Mouse (Mus musculus) kidney, postnatal 0 days (tissue): ENCODE data around the gene Kidins220. TPM values are rescaled to one million over a fixed set of nuclear protein-coding genes. Genes with fewer than 3 reads are reported as not detected.

Experiments used
- ATAC-seq: fragments of 200-750 bp; cut with Nextera tagmentation; replicated peaks from 2 replicates; pipeline ENCODE4 v1.8.0; 2017; ENCODE audit warnings: low read depth, moderate number of reproducible peaks, moderate TSS enrichment, moderate library complexity; ENCODE audit not compliant: low FRiP score
- DNase-seq: peaks from one replicate; pipeline ENCODE4 v3.0.0-alpha.2; 2016; ENCODE audit warnings: low spot score
- H3K27ac ChIP-seq: fragments of 300-500 bp; sonication (generic); 2 replicates; pipeline ENCODE4 v1.5.1; 2014; ENCODE audit warnings: mild to moderate bottlenecking
- H3K27me3 ChIP-seq: fragments of 300-500 bp; sonication (generic); 2 replicates; pipeline ENCODE4 v1.6.1; 2014; ENCODE audit warnings: low read length, mixed read lengths; ENCODE audit not compliant: insufficient read depth
- H3K36me3 ChIP-seq: fragments of 300-500 bp; sonication (generic); 2 replicates; pipeline ENCODE4 v1.6.1; 2014; ENCODE audit warnings: low read length, mixed read lengths; ENCODE audit not compliant: insufficient read depth
- H3K4me1 ChIP-seq: fragments of 300-500 bp; sonication (generic); replicated peaks from 2 replicates; pipeline ENCODE4 v1.6.1; 2014; ENCODE audit warnings: antibody characterized with exemption, low read length, mixed read lengths; ENCODE audit not compliant: insufficient read depth
- H3K4me2 ChIP-seq: fragments of 300-500 bp; sonication (generic); 2 replicates; pipeline ENCODE4 v1.6.1; 2014; ENCODE audit warnings: mild to moderate bottlenecking, low read length, moderate library complexity, mixed read lengths
- H3K4me3 ChIP-seq: fragments of 300-500 bp; sonication (generic); replicated peaks from 2 replicates; pipeline ENCODE4 v1.5.1; 2014; ENCODE audit warnings: low read depth, low read length
- H3K9ac ChIP-seq: fragments of 300-500 bp; sonication (generic); 2 replicates; pipeline ENCODE4 v1.6.1; 2014; ENCODE audit warnings: low read depth, low read length
- H3K9me3 ChIP-seq: fragments of 300-500 bp; sonication (generic); replicated peaks from 2 replicates; pipeline ENCODE4 v1.6.1; 2016; ENCODE audit warnings: low read length, inconsistent platforms, mixed read lengths
- CTCF ChIP-seq: IDR thresholded peaks from 2 replicates; pipeline ENCODE4 v1.5.1; 2016; ENCODE audit warnings: antibody characterized with exemption, low read depth, mild to moderate bottlenecking, moderate library complexity
- WGBS: fragments of 180-500 bp; shearing (Covaris S2); extraction: QIAGEN DNeasy Blood & Tissue Kit; methylation state at CpG from one replicate; pipeline ENCODE4 v1.1.7; 2014; 5-methylcytosine and 5-hydroxymethylcytosine counted together
- polyA plus RNA-seq: library from polyadenylated mRNA; unstranded; fragments of >200 nt; fragmentation: Nextera tagmentation; extraction: Ambion mirVana; gene quantifications from 2 replicates; pipeline ENCODE4 v1.2.1, GENCODE M21; 2015

The Kidins220 gene
- polyA plus RNA-seq, 1 experiment from 2014 or later: 25.1 TPM

DNA sequence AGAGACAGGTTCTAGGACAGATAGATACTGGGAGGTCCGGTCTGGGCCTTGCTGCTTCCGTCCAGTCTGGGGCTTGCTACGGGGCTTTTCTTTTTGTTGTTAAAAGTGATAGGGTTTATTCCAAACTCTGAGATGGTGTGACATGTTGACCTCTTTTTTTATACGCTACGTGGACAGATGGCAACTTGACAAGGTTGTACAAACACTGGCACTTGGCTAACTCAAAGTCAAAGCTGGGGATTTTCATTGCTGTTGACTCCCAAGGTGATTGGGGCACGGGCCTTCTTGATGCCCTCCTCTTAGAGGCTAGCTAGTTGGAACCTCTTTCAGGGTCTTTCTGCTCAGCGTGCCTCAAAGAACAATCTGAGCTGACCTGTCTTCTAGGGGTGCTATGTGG lies 136.0 kb downstream of the Kidins220 start:
- Histone ChIP-seq H3K9ac (no peak overlapping the region), H3K4me2 (no peak overlapping the region), H3K27me3 (no peaks in the 10 kb centered on the region), H3K9me3 (no peaks in the 10 kb centered on the region), H3K27ac (no peak overlapping the region), H3K4me1 (0 out of 2 replicates have a peak, but pooled peaks cover 3% of the 10 kb centered on the region), H3K36me3 (no peaks in the 10 kb centered on the region), H3K4me3 (no peak overlapping the region)
- TF ChIP-seq CTCF: no peak
- 70% methylated on average over 7 of the region's 7 CpGs for WGBS
- ATAC-seq (no peak), DNase-seq (no peak)

Other genes starting within 250 kb of the Kidins220 start
- 44.5 and 50.8 TPM in 2 replicates for gene Mboat2, start 144.0 kb upstream of the Kidins220 start, polyA plus RNA-seq
- gene Id2, start 122.2 kb downstream of the Kidins220 start, polyA plus RNA-seq: 718 and 754 TPM in 2 replicates